Mouse (Mus musculus) heart, adult 2 months (tissue): Measurements from ENCODE around the gene Selenom.

Experiments
- CTCF ChIP-seq: fragments of 200-600 bp; IDR thresholded peaks from 2 replicates; pipeline ENCODE4 v1.8.1; 2022; ENCODE audit warnings: antibody characterized with exemption, mild to moderate bottlenecking, moderate library complexity
- EP300 ChIP-seq: fragments of 200-500 bp; IDR thresholded peaks from 2 replicates; pipeline ENCODE4 v1.6.1; 2011; ENCODE audit warnings: low read depth, low read length, control low read depth; ENCODE audit not compliant: insufficient read depth
- POLR2A ChIP-seq: fragments of 200-500 bp; IDR thresholded peaks from 2 replicates; pipeline ENCODE4 v1.6.1; 2011; ENCODE audit warnings: mild to moderate bottlenecking, low read depth, low read length, control low read depth; ENCODE audit not compliant: insufficient read depth

DNA sequence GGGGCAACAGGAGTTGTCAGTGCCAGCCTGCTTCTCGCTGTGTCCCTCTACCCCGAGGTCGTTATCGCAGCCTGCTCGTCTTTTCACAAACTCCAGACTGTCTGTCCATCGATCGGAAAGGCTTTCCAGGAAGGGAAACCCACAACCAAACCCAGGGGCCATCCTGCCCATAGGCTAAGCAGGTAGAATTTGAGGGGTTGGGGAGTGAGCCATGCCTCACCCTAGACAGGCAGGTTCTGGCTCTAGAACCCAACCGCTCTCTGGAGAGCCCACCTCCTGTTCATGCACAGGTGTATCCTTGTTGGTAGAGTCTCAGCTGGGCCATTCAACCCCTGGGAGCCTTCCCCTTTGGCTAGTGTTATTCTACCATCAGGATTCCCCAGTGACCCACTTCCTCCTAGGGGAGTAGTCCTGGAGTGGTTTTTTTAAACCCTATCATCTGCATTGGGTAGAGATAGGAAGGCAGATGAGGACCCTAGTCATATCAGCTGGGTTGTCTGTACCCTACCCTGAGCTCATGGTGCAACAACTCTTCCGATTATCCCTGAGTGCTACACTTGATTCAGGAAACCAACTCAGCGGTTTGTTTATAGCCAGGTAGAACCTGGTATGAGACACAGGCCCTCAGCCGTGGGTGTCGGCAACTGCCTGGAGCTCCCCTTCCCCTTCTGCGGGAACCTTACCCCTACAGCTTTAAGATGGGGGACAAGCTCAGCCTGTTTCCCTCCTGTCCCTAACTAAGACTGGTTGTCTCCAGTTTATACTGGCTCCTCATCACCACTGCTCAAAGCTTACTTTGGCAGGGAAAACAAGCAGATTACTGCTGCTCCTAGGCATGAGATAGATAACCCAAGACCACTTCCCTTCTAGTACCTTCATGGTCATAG lies 3.6 kb downstream of the Selenom start:
- TF ChIP-seq POLR2A: peak; percentile 8; the same call in 1 of the 2 replicates
- TF ChIP-seq CTCF: no peak
- TF ChIP-seq EP300: 0 out of 2 replicates have a peak, but pooled peaks have one; percentile 15
